Mouse (Mus musculus): ENCODE measurements around the gene Rbm44. TPM values are rescaled to one million over a fixed set of nuclear protein-coding genes. Genes with fewer than 3 reads are reported as not detected.

Gene Rbm44
- polyA plus RNA-seq, 1 experiment from 2014 or later: 1.3 TPM

DNA sequence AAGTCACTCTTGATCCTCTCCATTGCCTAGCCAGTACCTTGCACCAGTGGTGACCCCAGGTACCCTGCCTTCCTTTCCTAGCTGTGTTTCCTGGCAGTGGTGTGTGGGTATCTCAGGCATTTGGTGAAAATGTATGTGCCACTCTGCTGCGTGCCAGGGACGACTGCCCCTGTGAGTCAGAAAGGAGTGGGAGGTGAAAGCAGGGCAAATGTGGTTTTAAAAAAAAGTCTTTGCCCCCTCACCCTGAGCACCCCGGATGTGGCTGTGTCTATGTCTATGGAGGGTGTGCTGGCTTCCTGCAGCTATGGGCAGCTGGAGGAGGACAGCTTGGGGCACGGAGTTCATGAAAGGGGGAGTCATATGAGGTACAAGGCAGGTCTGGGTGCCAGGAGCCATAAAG, 48.4 kb downstream of the Rbm44 start:
- no peaks in the 10 kb centered on the region for H3K36me3 ChIP-seq (ENCODE audit: control insufficient read depth, insufficient read depth, low read length)
- no peak overlapping the region for H3K9ac ChIP-seq (ENCODE audit: low read length)
- no peak overlapping the region for H3K4me3 ChIP-seq (ENCODE audit: low read depth, low read length)
- DNase-seq (ENCODE audit: low spot score): no peak
- H3K27me3 ChIP-seq (ENCODE audit: control insufficient read depth, insufficient read depth, low read length): no peaks in the 10 kb centered on the region
- no peak for ATAC-seq (ENCODE audit: insufficient read depth, low FRiP score, low TSS enrichment)
- H3K27ac ChIP-seq (ENCODE audit: low read depth, low read length): no peak overlapping the region
- H3K4me1 ChIP-seq (ENCODE audit: control insufficient read depth, insufficient read depth, low read length): no peaks in the 10 kb centered on the region
- no peaks in the 10 kb centered on the region for H3K9me3 ChIP-seq (ENCODE audit: control insufficient read depth, low read length)
- 84% methylated on average over 4 of the region's 4 CpGs for WGBS
- H3K4me2 ChIP-seq (ENCODE audit: low read depth): no peak overlapping the region

DNA sequence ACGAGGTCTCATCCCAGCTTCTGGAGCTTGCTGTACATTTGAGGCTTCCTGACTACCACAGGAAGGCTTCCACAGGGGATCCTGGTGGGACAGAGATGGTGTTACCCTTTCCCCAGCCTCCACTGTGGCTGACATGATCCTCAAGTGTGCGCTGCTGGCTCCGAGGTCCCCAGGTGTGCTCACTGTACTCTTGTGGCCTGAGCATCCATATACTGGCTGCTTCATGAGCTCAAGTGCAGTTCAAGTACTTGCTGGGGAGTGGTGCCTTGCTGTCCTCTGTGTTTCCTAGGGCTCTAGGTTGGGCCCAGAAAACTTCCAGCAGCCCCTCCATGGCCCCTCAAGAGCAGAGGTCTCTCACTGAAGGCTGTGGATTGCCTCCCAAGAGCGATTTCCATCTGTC, 48.8 kb downstream of the Rbm44 start:
- H3K27me3 ChIP-seq (ENCODE audit: control insufficient read depth, insufficient read depth, low read length): no peaks in the 10 kb centered on the region
- no peak for ATAC-seq (ENCODE audit: insufficient read depth, low FRiP score, low TSS enrichment)
- no peaks in the 10 kb centered on the region for H3K4me1 ChIP-seq (ENCODE audit: control insufficient read depth, insufficient read depth, low read length)
- no peak overlapping the region for H3K4me3 ChIP-seq (ENCODE audit: low read depth, low read length)
- WGBS: 89% methylated on average over 4 of the region's 4 CpGs
- H3K36me3 ChIP-seq (ENCODE audit: control insufficient read depth, insufficient read depth, low read length): no peaks in the 10 kb centered on the region
- no peak overlapping the region for H3K4me2 ChIP-seq (ENCODE audit: low read depth)
- no peak overlapping the region for H3K27ac ChIP-seq (ENCODE audit: low read depth, low read length)
- no peak for DNase-seq (ENCODE audit: low spot score)
- H3K9me3 ChIP-seq (ENCODE audit: control insufficient read depth, low read length): no peaks in the 10 kb centered on the region
- no peak overlapping the region for H3K9ac ChIP-seq (ENCODE audit: low read length)

DNA sequence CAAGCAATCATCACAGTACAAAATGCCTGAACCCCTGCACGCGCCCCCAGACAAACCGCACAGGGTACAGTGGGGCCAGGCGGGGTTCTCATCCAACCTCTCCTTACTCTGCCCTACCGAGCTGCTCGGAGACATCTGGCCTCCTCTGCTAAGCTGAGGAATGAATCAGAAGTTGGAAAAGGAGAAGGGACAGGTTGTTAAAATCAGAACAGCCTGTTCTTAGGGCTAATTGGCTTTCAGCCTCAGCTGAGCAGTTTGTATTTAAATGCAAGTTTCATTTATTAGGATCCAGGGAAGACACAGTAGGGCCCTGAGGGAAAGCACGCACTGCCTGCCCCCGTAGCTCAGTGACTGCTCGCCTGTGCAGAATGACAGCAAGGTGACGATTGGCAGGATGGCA, 54.9 kb downstream of the Rbm44 start:
- H3K27ac ChIP-seq (ENCODE audit: low read depth, low read length): no peak overlapping the region
- no peaks in the 10 kb centered on the region for H3K36me3 ChIP-seq (ENCODE audit: control insufficient read depth, insufficient read depth, low read length)
- H3K27me3 ChIP-seq (ENCODE audit: control insufficient read depth, insufficient read depth, low read length): no peaks in the 10 kb centered on the region
- H3K9ac ChIP-seq (ENCODE audit: low read length): no peak overlapping the region
- 87% methylated on average over 10 of the region's 10 CpGs for whole genome bisulfite sequencing
- no peak overlapping the region for H3K4me2 ChIP-seq (ENCODE audit: low read depth)
- H3K4me1 ChIP-seq (ENCODE audit: control insufficient read depth, insufficient read depth, low read length): no peaks in the 10 kb centered on the region
- DNase-seq (ENCODE audit: low spot score): no peak
- H3K4me3 ChIP-seq (ENCODE audit: low read depth, low read length): no peak overlapping the region
- no peak for ATAC-seq (ENCODE audit: insufficient read depth, low FRiP score, low TSS enrichment)
- H3K9me3 ChIP-seq (ENCODE audit: control insufficient read depth, low read length): no peaks in the 10 kb centered on the region

DNA sequence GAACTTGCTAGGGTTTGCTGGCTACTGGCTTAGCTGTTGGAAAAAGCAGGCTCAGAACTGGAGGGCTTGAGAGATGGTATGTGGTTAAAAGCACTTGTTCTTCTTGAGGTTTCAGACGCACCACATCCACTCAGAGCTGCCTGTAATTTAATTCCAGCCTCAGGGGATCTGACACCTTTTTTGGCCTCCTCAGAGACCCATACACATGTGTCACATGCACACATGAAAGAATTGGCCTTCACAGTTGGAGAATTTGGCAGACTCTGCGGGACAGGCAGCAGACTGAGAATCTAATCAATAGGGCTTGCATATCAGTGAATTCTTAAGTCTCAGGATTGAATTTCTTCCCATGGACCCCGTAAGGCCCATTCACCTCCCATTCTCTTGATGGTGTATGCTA, 56.2 kb downstream of the Rbm44 start:
- H3K36me3 ChIP-seq (ENCODE audit: control insufficient read depth, insufficient read depth, low read length): no peaks in the 10 kb centered on the region
- no peaks in the 10 kb centered on the region for H3K9me3 ChIP-seq (ENCODE audit: control insufficient read depth, low read length)
- no peak overlapping the region for H3K27ac ChIP-seq (ENCODE audit: low read depth, low read length)
- no peak overlapping the region for H3K4me3 ChIP-seq (ENCODE audit: low read depth, low read length)
- H3K27me3 ChIP-seq (ENCODE audit: control insufficient read depth, insufficient read depth, low read length): no peaks in the 10 kb centered on the region
- no peak for DNase-seq (ENCODE audit: low spot score)
- no peak overlapping the region for H3K9ac ChIP-seq (ENCODE audit: low read length)
- H3K4me2 ChIP-seq (ENCODE audit: low read depth): no peak overlapping the region
- WGBS: 64% methylated on average over 3 of the region's 3 CpGs
- ATAC-seq (ENCODE audit: insufficient read depth, low FRiP score, low TSS enrichment): no peak
- no peaks in the 10 kb centered on the region for H3K4me1 ChIP-seq (ENCODE audit: control insufficient read depth, insufficient read depth, low read length)

DNA sequence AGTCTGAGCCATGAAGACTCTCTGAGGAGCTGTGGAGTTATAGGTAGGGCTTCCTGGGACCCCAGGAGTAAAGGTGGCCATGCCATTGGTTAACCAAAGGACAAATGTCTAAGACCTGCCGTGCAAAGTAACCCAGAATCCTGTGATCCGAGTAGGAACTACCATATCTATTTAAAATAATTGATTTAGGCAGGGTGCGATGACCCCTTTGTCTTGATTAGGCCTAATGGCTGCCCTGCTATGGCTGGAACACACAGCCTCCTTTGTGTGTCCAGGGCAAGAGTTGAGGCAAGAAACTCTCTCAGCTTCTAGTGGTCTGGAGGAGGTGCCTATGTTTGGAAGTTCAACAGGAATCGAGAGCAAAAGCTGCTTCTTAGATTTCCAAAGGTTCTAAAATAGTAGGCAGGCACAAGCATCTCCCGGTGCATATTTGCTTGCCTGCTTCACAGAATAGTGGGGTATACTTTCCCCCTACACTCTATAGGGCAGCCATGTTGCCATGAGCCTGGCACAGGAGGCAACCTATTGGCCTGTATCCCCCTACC, 59.4 kb downstream of the Rbm44 start:
- Histone ChIP-seq H3K27me3 (ENCODE audit: control insufficient read depth, insufficient read depth, low read length) (no peaks in the 10 kb centered on the region), H3K9me3 (ENCODE audit: control insufficient read depth, low read length) (no peaks in the 10 kb centered on the region), H3K4me1 (ENCODE audit: control insufficient read depth, insufficient read depth, low read length) (no peaks in the 10 kb centered on the region), H3K27ac (ENCODE audit: low read depth, low read length) (no peak overlapping the region), H3K4me2 (ENCODE audit: low read depth) (no peak overlapping the region), H3K9ac (ENCODE audit: low read length) (no peak overlapping the region), H3K36me3 (ENCODE audit: control insufficient read depth, insufficient read depth, low read length) (no peaks in the 10 kb centered on the region), H3K4me3 (ENCODE audit: low read depth, low read length) (no peak overlapping the region)
- WGBS: 82% methylated on average over 5 of the region's 5 CpGs
- no peak for ATAC-seq (ENCODE audit: insufficient read depth, low FRiP score, low TSS enrichment)
- no peak for DNase-seq (ENCODE audit: low spot score)

DNA sequence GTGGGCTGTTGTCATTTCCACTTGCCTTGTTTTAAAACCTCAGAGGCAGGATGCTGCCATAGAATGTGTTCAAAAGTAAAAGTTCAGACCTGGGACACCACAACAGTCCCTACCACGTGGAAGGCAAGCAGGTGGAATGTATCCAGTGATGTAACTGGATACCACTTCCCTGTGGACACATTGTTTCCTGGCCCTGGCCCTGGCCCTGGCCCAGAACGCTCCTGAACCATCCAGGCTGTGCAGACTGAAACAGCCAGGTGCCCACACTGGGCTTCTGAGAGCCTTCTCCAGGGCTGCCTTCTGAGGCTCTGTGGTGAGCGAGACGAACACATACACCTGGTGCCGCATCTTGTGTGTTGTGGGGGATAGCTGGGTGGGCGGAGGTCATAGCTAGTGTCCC, 60.8 kb downstream of the Rbm44 start:
- 84% methylated on average over 6 of the region's 6 CpGs for WGBS
- no peak overlapping the region for H3K27ac ChIP-seq (ENCODE audit: low read depth, low read length)
- DNase-seq (ENCODE audit: low spot score) (no peak), ATAC-seq (ENCODE audit: insufficient read depth, low FRiP score, low TSS enrichment) (no peak)
- H3K4me1 ChIP-seq (ENCODE audit: control insufficient read depth, insufficient read depth, low read length): no peaks in the 10 kb centered on the region
- no peak overlapping the region for H3K9ac ChIP-seq (ENCODE audit: low read length)
- H3K4me2 ChIP-seq (ENCODE audit: low read depth): no peak overlapping the region
- no peaks in the 10 kb centered on the region for H3K9me3 ChIP-seq (ENCODE audit: control insufficient read depth, low read length)
- no peak overlapping the region for H3K4me3 ChIP-seq (ENCODE audit: low read depth, low read length)
- H3K36me3 ChIP-seq (ENCODE audit: control insufficient read depth, insufficient read depth, low read length): no peaks in the 10 kb centered on the region
- H3K27me3 ChIP-seq (ENCODE audit: control insufficient read depth, insufficient read depth, low read length): no peaks in the 10 kb centered on the region

DNA sequence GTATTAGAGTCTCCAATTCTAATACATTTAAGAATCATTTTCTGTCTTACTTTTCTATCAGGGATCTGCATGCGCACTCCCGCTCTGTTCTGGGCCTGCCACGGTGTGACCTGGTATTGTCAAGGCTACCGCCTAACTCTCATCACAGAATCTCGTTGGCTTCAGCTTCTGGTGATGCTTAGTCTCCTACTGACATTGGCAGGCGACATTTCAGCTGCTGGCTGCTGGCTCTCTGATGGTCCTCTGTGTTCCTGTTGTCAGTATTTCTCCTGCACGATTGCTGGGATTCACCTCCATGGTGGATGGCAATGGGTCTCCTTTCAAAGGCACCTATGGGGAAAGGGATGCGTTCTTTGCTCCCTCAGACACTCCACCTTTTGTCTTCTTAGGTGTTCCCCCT, 61.4 kb downstream of the Rbm44 start:
- DNase-seq (ENCODE audit: low spot score) (no peak), ATAC-seq (ENCODE audit: insufficient read depth, low FRiP score, low TSS enrichment) (no peak)
- Histone ChIP-seq H3K9me3 (ENCODE audit: control insufficient read depth, low read length) (no peaks in the 10 kb centered on the region), H3K9ac (ENCODE audit: low read length) (no peak overlapping the region), H3K4me2 (ENCODE audit: low read depth) (no peak overlapping the region), H3K4me3 (ENCODE audit: low read depth, low read length) (no peak overlapping the region), H3K27me3 (ENCODE audit: control insufficient read depth, insufficient read depth, low read length) (no peaks in the 10 kb centered on the region), H3K4me1 (ENCODE audit: control insufficient read depth, insufficient read depth, low read length) (no peaks in the 10 kb centered on the region), H3K27ac (ENCODE audit: low read depth, low read length) (no peak overlapping the region), H3K36me3 (ENCODE audit: control insufficient read depth, insufficient read depth, low read length) (no peaks in the 10 kb centered on the region)
- WGBS: 82% methylated on average over 8 of the region's 8 CpGs

DNA sequence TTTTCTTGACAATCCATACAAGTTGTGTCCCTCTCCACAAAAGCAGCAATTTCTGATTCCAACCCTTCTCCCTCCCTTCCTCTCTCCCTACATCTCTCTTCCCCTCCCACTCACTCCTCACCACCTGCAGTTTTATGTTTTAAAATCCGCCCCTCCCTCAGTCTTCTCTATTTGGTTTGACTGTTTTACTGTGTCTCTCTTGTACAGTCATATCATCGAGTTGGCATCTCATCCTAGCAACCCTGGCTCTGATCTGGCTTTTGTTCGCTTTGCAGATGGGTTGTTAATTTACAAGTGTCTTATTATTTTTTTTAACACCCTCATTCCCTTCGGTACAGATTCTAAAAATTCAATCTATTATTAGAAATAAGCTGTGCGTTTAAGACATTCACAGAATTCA, 62.0 kb downstream of the Rbm44 start:
- Histone ChIP-seq H3K9ac (ENCODE audit: low read length) (no peak overlapping the region), H3K4me3 (ENCODE audit: low read depth, low read length) (no peak overlapping the region), H3K27ac (ENCODE audit: low read depth, low read length) (no peak overlapping the region), H3K27me3 (ENCODE audit: control insufficient read depth, insufficient read depth, low read length) (no peaks in the 10 kb centered on the region), H3K9me3 (ENCODE audit: control insufficient read depth, low read length) (no peaks in the 10 kb centered on the region), H3K36me3 (ENCODE audit: control insufficient read depth, insufficient read depth, low read length) (no peaks in the 10 kb centered on the region), H3K4me2 (ENCODE audit: low read depth) (no peak overlapping the region), H3K4me1 (ENCODE audit: control insufficient read depth, insufficient read depth, low read length) (no peaks in the 10 kb centered on the region)
- ATAC-seq (ENCODE audit: insufficient read depth, low FRiP score, low TSS enrichment) (no peak), DNase-seq (ENCODE audit: low spot score) (no peak)
- WGBS: 74% methylated on average over 5 of the region's 5 CpGs

DNA sequence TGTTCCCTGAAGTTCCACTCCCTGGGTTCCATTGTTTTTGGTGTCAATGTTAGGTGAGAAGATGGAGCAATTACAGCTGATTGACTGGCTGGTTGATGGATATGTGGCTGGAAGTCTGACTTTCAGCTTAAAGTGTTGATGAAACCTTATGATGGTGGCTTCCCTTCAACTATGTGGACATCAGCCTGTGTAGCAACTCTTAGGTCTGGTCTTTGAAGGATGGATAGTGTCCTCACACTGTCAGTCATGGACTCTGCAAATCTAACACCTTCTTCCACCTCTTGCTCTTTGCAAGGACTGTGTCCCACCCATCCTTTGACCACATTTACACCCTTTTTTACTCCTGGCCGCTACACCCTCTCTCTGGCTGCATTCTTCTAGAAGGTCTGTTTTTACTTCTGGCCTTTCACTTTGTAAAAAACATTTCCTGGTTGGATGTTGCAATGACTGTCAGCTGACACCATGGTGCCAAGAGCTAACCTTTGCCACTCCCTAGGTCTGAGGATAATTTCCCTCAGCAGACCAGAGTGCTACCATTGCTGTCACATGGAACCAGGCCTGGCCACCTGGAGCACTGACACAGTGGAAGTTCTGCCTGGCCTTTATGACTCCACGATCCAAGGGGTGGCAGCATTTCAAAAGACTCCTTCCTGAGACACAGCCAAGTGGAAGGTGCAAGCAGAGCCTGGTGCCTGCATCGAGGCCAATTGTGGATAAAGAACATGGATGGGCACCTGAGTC, 62.6 kb downstream of the Rbm44 start:
- WGBS: 70% methylated on average over 3 of the region's 3 CpGs
- Histone ChIP-seq H3K27ac (ENCODE audit: low read depth, low read length) (no peak overlapping the region), H3K4me1 (ENCODE audit: control insufficient read depth, insufficient read depth, low read length) (no peaks in the 10 kb centered on the region), H3K9me3 (ENCODE audit: control insufficient read depth, low read length) (no peaks in the 10 kb centered on the region), H3K4me3 (ENCODE audit: low read depth, low read length) (no peak overlapping the region), H3K36me3 (ENCODE audit: control insufficient read depth, insufficient read depth, low read length) (no peaks in the 10 kb centered on the region), H3K4me2 (ENCODE audit: low read depth) (no peak overlapping the region), H3K9ac (ENCODE audit: low read length) (no peak overlapping the region), H3K27me3 (ENCODE audit: control insufficient read depth, insufficient read depth, low read length) (no peaks in the 10 kb centered on the region)
- DNase-seq (ENCODE audit: low spot score) (no peak), ATAC-seq (ENCODE audit: insufficient read depth, low FRiP score, low TSS enrichment) (no peak)
